Mouse (Mus musculus): ENCODE results near the gene Ak9.

DNA sequence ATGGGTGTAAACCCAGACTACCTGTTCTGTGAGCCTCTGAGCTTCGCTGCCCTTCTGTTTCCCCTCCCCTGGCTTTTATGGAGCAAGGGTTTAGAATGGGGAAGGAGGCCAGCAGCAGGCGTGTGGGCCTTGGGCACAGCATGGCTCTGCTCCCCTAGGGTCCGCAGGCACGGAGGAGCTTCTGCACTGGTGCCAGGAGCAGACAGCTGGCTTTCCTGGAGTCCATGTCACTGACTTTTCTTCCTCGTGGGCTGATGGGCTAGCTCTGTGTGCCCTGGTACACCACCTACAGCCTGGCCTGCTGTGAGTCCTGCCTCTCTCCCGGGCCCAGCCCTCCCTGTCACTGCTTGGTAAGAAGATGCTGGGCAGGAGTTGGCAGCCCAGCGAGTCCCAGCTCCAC is 178.7 kb downstream of the Ak9 start:
- TF ChIP-seq CTCF (IDR thresholded peaks at IDR 0.05; ENCODE audit: borderline replicate concordance, insufficient read depth, low read length) (no peak), POLR2A (IDR thresholded peaks at IDR 0.05; ENCODE audit: low read depth, low read length) (no peak)
